Mouse (Mus musculus) erythroblast, embryonic 14.5 days (primary cell): ENCODE data around the gene Neurog3.

Experiments
- GATA1 ChIP-seq: IDR thresholded peaks from 2 replicates; pipeline ENCODE4 v1.6.1; 2012; ENCODE audit warnings: low read length, inconsistent platforms, mixed read lengths
- TAL1 ChIP-seq: IDR thresholded peaks from 3 replicates; pipeline ENCODE4 v1.6.1; 2012; ENCODE audit warnings: low read length, inconsistent platforms, mixed read lengths

DNA sequence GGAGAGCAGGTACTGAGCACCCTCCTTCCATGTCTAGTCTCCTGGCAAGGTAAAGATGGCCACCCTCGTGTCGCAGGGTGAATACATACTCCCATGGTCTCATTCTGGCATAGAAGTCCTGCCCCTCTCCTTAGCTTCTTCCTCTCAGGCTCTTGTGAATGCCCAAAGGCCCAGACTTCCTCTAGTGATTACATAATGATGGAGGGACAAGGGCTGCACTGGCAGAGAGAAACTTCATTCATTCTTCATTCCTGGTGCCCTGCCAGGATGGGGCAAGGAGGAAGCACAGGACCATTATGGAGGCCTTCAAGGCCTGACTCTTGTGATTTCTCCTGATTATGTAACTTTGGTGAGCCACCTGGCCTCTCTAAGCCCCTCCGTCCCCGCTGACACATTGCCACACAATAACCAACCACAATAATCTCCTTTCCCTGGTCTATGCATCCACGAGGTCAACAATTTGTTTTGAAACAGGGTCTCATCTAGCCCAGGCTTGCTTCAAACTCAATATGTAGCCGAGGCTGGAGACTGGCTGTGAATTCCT, 49.7 kb downstream of the Neurog3 start:
- TF ChIP-seq GATA1 (no peak), TAL1 (no peak)
